Mouse (Mus musculus): Measurements from ENCODE around the gene Btbd10. TPM values are rescaled to one million over a fixed set of nuclear protein-coding genes. Genes with fewer than 3 reads are reported as not detected.

Gene Btbd10
- polyA plus RNA-seq, 1 experiment from 2014 or later: 47.3 TPM

DNA sequence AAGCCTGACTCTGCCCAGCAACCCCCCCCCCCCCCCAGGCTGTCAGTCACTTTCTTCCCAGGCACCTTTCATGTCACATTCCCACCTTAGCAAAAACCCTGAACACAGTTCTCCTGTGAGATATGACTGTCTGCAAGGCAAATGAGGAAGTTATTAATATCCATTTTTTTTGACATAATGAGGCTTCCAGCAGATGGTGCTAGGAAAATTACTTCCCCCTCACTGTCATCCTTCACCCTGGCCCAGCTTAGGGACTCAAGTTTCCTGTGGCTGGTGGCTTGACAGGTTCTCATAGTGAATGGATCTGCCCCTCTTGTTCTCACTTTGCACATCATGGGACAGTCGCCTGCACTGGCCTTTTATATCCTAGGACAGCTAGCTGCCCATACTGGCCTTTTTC, 80.0 kb downstream of the Btbd10 start:
- Histone ChIP-seq H3K4me2 (replicated peaks) (no peak overlapping the region), H3K9ac (no peak overlapping the region), H3K27ac (no peak overlapping the region), H3K4me1 (no peaks in the 10 kb centered on the region), H3K27me3 (replicated peaks) (no peaks in the 10 kb centered on the region), H3K9me3 (no peaks in the 10 kb centered on the region), H3K4me3 (no peak overlapping the region), H3K36me3 (no peaks in the 10 kb centered on the region)
- ATAC-seq (ENCODE audit: low FRiP score, low read depth): no peak
- WGBS: 83% methylated on average over 1 of the region's 1 CpGs

DNA sequence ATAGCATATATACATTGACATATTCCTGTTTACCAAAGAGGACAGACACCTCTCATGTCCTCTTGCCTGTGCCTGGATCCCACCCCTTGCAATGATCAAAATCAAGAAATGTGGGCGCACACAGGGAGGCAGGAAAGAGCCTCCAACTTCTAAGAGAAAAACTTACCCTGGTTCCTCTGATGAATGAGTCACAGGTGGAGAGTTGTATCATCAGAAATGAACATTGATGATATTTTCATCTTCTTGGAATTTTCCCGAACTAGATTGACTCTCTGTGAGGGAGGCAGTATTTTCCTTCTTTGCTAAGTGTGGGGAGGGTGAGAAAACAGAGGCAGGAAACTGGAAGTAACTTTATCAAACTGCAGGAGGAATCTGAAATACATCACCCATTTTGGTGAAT, 83.8 kb downstream of the Btbd10 start:
- H3K36me3 ChIP-seq: no peaks in the 10 kb centered on the region
- no peaks in the 10 kb centered on the region for H3K4me1 ChIP-seq
- no peak overlapping the region for H3K4me3 ChIP-seq
- H3K27me3 ChIP-seq (replicated peaks): no peaks in the 10 kb centered on the region
- H3K9ac ChIP-seq: no peak overlapping the region
- 86% methylated on average over 2 of the region's 2 CpGs for WGBS
- no peaks in the 10 kb centered on the region for H3K9me3 ChIP-seq
- H3K27ac ChIP-seq: no peak overlapping the region
- no peak for ATAC-seq (ENCODE audit: low FRiP score, low read depth)
- no peak overlapping the region for H3K4me2 ChIP-seq (replicated peaks)

DNA sequence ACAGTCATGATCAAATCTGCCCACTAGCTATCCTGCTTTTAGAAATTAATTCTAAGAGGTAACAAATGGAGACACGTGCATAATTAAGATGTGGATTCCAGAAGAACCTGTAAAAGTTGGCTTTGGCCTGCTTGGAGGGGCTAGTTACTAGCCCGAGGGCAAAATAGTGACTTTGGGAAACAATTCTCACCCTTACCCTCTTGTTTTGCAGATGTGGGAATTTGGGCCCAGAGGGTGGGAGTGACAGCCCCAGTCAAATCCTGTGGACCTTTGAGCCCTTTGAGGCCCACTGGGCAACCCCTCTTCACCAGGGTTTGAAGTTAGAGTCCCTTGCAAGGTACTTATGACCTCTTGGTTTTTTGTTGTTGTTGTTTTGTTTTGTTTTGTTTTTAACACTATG, 89.9 kb downstream of the Btbd10 start:
- ATAC-seq (ENCODE audit: low FRiP score, low read depth): no peak
- no peak overlapping the region for H3K9ac ChIP-seq
- H3K4me3 ChIP-seq: no peak overlapping the region
- no peaks in the 10 kb centered on the region for H3K4me1 ChIP-seq
- H3K4me2 ChIP-seq (replicated peaks): no peak overlapping the region
- 67% methylated on average over 2 of the region's 2 CpGs for WGBS
- H3K36me3 ChIP-seq: no peaks in the 10 kb centered on the region
- no peak overlapping the region for H3K27ac ChIP-seq
- no peaks in the 10 kb centered on the region for H3K27me3 ChIP-seq (replicated peaks)
- H3K9me3 ChIP-seq: no peaks in the 10 kb centered on the region

DNA sequence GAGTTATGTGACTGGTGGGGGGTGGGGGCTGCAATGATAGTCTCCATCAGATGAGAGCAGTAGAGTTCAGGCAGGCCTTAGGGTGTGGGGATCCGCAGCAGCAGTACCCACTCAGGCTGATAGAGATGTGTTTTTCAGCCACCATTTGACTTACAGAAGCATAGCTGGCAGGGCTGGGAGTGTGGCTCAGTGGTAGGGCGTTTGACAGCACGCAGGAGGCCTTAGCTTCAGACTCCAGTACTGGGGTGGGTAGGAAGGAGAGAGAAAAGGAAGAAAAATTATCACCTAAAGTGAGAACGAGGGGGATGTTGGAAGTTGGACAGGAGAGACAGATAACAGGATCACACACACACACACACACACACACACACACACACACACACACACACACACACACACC, 90.7 kb downstream of the Btbd10 start:
- Histone ChIP-seq H3K36me3 (no peaks in the 10 kb centered on the region), H3K9ac (no peak overlapping the region), H3K4me3 (no peak overlapping the region), H3K27me3 (replicated peaks) (no peaks in the 10 kb centered on the region), H3K4me1 (no peaks in the 10 kb centered on the region), H3K9me3 (no peaks in the 10 kb centered on the region), H3K27ac (no peak overlapping the region), H3K4me2 (replicated peaks) (no peak overlapping the region)
- WGBS: 93% methylated on average over 4 of the region's 4 CpGs
- ATAC-seq (ENCODE audit: low FRiP score, low read depth): no peak

DNA sequence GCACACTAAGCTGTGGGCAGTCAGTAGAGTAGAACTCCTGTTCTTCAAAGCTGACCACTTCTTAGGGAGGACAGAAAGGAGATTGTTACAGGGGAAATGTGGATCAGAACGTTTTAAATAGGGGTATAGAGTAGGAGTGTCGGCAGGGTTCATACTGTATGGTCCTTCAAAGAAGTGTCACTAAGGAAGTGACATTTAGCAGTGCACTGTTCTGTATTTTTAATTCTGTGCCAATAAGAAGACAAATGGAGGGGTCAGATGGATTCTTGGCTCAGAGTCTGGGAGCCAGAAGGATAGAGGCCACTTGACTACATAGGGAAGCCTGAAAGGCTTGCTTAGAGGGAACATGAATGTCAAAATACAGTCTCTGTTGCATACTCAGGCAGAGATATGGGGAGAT, 91.9 kb downstream of the Btbd10 start:
- no peak overlapping the region for H3K4me2 ChIP-seq (replicated peaks)
- H3K36me3 ChIP-seq: no peaks in the 10 kb centered on the region
- no peak overlapping the region for H3K27ac ChIP-seq
- H3K9ac ChIP-seq: no peak overlapping the region
- no peaks in the 10 kb centered on the region for H3K9me3 ChIP-seq
- no peaks in the 10 kb centered on the region for H3K4me1 ChIP-seq
- no peak overlapping the region for H3K4me3 ChIP-seq
- H3K27me3 ChIP-seq (replicated peaks): no peaks in the 10 kb centered on the region
- no peak for ATAC-seq (ENCODE audit: low FRiP score, low read depth)
- 84% methylated on average over 2 of the region's 2 CpGs for WGBS

DNA sequence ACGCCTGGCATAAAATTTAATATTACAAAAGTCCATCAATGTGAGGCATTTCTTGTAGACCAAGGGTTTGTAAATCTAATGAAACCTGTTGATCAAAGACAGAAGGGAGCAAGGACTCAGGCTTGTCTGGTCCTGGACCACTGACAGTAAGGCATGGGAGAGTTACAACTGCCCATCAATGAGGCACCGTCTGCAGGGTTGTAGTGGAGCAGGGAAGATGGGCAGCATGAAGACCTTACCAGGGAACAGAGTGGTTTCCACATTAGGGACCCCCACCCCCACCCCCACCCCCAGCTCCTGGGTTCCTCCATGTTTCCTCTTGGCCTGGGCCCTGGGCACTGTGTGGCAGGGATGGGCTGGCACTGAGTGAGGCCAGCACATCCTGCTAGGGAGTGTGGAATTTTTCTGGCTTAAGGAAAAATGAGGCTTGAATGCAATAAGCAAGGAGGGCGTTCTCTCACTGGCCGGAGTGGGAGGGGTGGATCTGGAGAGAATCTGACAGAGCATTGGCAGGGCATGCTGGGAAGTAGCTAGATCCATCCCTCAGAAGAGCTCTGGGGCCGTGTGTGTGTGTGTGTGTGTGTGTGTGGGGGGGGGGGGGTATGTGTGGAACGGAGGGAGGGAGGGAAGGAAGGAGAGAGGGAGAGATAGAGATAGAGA, 96.7 kb downstream of the Btbd10 start:
- H3K9ac ChIP-seq: no peak overlapping the region
- no peak overlapping the region for H3K27ac ChIP-seq
- no peak overlapping the region for H3K4me3 ChIP-seq
- H3K4me1 ChIP-seq: peaks cover 5% of the 10 kb centered on the region; the same call in 1 of the 2 replicates
- 86% methylated on average over 5 of the region's 6 CpGs for WGBS
- no peak for ATAC-seq (ENCODE audit: low FRiP score, low read depth)
- no peaks in the 10 kb centered on the region for H3K27me3 ChIP-seq (replicated peaks)
- no peak overlapping the region for H3K4me2 ChIP-seq (replicated peaks)
- no peaks in the 10 kb centered on the region for H3K9me3 ChIP-seq
- H3K36me3 ChIP-seq: no peaks in the 10 kb centered on the region

DNA sequence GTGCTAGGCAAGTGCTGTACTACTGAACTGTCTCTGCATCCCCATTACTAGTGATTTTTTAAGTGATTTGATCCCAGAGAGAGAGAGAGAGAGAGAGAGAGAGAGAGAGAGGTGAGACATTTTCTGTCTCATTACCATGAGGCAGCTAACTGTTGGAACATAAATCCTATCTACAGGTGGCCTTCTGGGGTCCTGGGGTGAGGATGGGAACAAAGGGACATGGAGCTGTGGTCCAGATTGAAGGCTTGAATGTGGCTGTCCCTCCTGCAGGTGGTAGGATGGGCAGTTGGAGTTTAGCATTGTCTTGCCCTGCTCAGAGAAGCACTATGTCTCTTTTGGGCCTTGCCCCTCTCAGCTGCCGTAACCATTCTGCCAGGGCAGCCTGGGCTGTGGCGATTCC, 98.2 kb downstream of the Btbd10 start:
- H3K36me3 ChIP-seq: no peaks in the 10 kb centered on the region
- ATAC-seq (ENCODE audit: low FRiP score, low read depth): no peak
- H3K27me3 ChIP-seq (replicated peaks): no peaks in the 10 kb centered on the region
- no peak overlapping the region for H3K4me3 ChIP-seq
- peaks cover 5% of the 10 kb centered on the region; the same call in 1 of the 2 replicates for H3K4me1 ChIP-seq
- H3K27ac ChIP-seq: no peak overlapping the region
- H3K9me3 ChIP-seq: no peaks in the 10 kb centered on the region
- H3K9ac ChIP-seq: no peak overlapping the region
- WGBS: 82% methylated on average over 2 of the region's 2 CpGs
- no peak overlapping the region for H3K4me2 ChIP-seq (replicated peaks)

DNA sequence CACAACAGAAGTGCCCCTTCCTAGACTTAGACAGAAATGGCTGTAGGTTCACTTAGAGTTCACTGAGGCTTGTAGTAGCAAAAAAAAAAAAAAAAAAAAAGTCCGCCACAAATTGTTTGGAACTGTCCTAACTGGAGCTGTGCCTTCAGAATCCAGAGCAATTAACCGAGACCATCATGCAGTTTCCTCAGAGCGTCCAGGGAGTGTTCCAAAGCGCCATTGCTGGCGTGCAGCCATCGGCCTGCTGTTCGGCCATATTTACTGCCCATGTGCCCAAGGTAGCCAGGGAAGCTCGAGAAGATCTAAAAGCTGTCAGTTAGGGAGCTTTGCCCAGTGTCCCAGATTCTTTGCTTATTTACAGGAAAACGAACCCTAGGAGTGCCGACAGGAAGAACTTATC, 98.6 kb downstream of the Btbd10 start:
- Histone ChIP-seq H3K27ac (no peak overlapping the region), H3K27me3 (replicated peaks) (no peaks in the 10 kb centered on the region), H3K36me3 (no peaks in the 10 kb centered on the region), H3K9me3 (no peaks in the 10 kb centered on the region), H3K4me1 (peaks cover 5% of the 10 kb centered on the region; the same call in 1 of the 2 replicates), H3K4me2 (replicated peaks) (no peak overlapping the region), H3K9ac (no peak overlapping the region), H3K4me3 (no peak overlapping the region)
- 75% methylated on average over 10 of the region's 10 CpGs for WGBS
- no peak for ATAC-seq (ENCODE audit: low FRiP score, low read depth)

DNA sequence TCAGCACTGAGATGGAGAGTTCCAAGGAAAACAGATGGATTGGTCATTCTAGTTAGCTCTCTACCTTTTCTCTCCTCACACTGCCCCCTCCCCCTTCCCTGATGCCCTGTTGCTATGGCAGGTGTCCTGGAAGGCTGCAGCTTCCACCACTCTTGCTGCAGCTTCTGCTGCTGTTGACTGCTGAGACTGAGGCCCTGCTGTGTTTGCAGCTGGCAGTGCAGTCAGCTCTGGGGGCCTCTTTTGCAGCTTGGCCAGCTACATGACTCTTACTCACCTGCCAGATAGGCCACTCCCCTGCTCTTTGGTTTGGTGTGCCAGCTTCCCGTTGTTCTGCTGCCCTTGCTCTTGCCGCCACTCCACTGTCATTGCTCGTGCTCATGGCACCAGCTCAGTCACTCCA, 99.3 kb downstream of the Btbd10 start:
- Histone ChIP-seq H3K9ac (no peak overlapping the region), H3K27ac (no peak overlapping the region), H3K27me3 (replicated peaks) (no peaks in the 10 kb centered on the region), H3K4me1 (peaks cover 5% of the 10 kb centered on the region; the same call in 1 of the 2 replicates), H3K9me3 (no peaks in the 10 kb centered on the region), H3K4me2 (replicated peaks) (no peak overlapping the region), H3K36me3 (no peaks in the 10 kb centered on the region), H3K4me3 (no peak overlapping the region)
- no peak for ATAC-seq (ENCODE audit: low FRiP score, low read depth)
- WGBS: 75% methylated on average over 3 of the region's 3 CpGs

DNA sequence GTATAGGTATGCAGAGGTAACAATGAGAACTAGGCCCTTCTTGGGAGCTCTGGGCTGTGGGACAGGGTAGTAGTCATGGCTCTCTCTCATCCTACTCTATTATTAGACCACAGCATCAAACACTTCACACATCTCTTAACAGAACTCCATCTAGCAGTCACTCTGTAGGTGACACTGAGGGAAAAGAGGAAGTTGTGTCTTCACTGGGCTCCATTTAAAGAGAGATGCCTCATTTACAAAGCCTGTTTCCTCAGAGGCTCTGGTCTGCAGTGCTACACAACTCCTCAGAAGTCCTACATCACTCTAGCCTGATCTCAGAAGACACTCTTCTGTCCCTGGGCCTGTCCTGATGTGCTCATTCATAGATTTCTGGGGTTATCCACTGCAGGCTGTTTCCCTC, 100.1 kb downstream of the Btbd10 start:
- H3K9ac ChIP-seq: no peak overlapping the region
- no peaks in the 10 kb centered on the region for H3K36me3 ChIP-seq
- ATAC-seq (ENCODE audit: low FRiP score, low read depth): no peak
- no peaks in the 10 kb centered on the region for H3K27me3 ChIP-seq (replicated peaks)
- H3K9me3 ChIP-seq: no peaks in the 10 kb centered on the region
- H3K4me2 ChIP-seq (replicated peaks): no peak overlapping the region
- H3K27ac ChIP-seq: no peak overlapping the region
- H3K4me3 ChIP-seq: no peak overlapping the region
- peaks cover 5% of the 10 kb centered on the region; the same call in 1 of the 2 replicates for H3K4me1 ChIP-seq

DNA sequence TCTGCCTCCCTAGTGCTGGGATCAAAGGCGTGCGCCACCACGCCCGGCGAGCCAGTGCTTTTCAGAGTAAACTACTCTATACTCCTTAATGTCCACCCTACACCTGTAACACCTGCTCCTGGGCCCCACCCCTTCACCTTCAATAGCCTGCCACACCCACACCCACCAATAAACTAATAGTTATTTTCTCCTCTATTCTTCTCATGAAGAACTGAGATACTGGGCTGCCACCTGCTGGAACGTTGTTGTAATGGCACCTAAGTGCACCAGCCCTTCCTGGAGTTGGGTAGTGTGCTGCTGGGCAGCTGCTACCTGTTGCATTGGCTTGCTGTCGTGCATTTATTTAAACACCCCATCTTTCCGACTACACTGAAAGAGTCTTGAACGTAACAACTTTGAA, 100.9 kb downstream of the Btbd10 start:
- peaks cover 5% of the 10 kb centered on the region; the same call in 1 of the 2 replicates for H3K4me1 ChIP-seq
- no peaks in the 10 kb centered on the region for H3K27me3 ChIP-seq (replicated peaks)
- no peak overlapping the region for H3K27ac ChIP-seq
- no peaks in the 10 kb centered on the region for H3K36me3 ChIP-seq
- no peak for ATAC-seq (ENCODE audit: low FRiP score, low read depth)
- no peaks in the 10 kb centered on the region for H3K9me3 ChIP-seq
- no peak overlapping the region for H3K9ac ChIP-seq
- H3K4me3 ChIP-seq: no peak overlapping the region
- no peak overlapping the region for H3K4me2 ChIP-seq (replicated peaks)
- 78% methylated on average over 9 of the region's 9 CpGs for WGBS

All from neural tube, embryonic 12.5 days (tissue).